Mouse (Mus musculus) E14TG2a.4 (cell line): ENCODE results near the gene Cux2.
A peak's percentile ranks its signal among the peaks of the same experiment; 100 is the strongest.

ENCODE experiments used
- CTCF ChIP-seq: conservative IDR thresholded peaks from 2 replicates; pipeline ENCODE4 v1.5.1; 2014; ENCODE audit warnings: low read length
- NANOG ChIP-seq: IDR thresholded peaks from 2 replicates; pipeline ENCODE4 v1.6.1; 2014; ENCODE audit warnings: borderline replicate concordance, low read length, mixed read lengths

DNA sequence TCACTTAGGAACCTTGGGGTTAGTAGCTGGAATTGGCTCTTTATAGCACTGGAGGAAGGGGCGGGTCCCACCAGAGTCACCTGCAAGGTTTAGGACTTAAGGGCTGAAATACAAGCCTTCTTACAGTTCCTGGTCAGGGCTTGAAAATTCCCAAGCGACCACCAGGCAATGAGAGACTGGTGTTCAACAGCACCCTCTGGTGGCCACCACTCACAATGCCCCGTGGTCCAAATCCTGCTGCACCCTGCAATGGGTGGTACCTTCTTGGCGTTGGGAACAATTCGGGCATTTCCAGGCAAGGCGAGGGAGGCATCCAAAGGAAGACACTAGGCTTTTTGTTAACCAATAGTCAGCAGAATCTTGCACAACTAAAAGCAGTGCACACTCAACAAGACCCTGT lies 170.7 kb downstream of the Cux2 start:
- peak; percentile 89 for TF ChIP-seq CTCF
- TF ChIP-seq NANOG = no peak
